Mouse (Mus musculus): ENCODE results near the gene Camta1.
A peak's percentile ranks its signal among the peaks of the same experiment; 100 is the strongest.

Gene Camta1

GRCm38 (mm10) chr4:151073108-151073744 is 788.5 kb downstream of the Camta1 start:
- DNase-seq (ENCODE audit: low read depth, low spot score): peak; percentile 81

- DNase-seq (ENCODE audit: low read depth, low spot score): no peak
These were observed 790.7 kb downstream of the Camta1 start for GRCm38 (mm10) chr4:151070962-151071361.

GRCm38 (mm10) chr4:151068751-151069150 is 792.9 kb downstream of the Camta1 start:
- peak; percentile 18 for DNase-seq (ENCODE audit: low read depth, low spot score)

GRCm38 (mm10) chr4:151059566-151059965 is 802.1 kb downstream of the Camta1 start:
- no peak for DNase-seq (ENCODE audit: low read depth, low spot score)

GRCm38 (mm10) chr4:151058634-151059033 is 803.0 kb downstream of the Camta1 start:
- DNase-seq (ENCODE audit: low read depth, low spot score): no peak

- peak; percentile 97 for DNase-seq (ENCODE audit: low read depth, low spot score)
These were observed 804.0 kb downstream of the Camta1 start, which contains the start of gene Vamp3 for GRCm38 (mm10) chr4:151057347-151058321. Vamp3 (minus strand) TSS chr4:151057963.

- peak; percentile 39 for DNase-seq (ENCODE audit: low read depth, low spot score)
These were observed 810.5 kb downstream of the Camta1 start for GRCm38 (mm10) chr4:151051162-151051561.

GRCm38 (mm10) chr4:151046524-151046923 is 815.2 kb downstream of the Camta1 start:
- DNase-seq (ENCODE audit: low read depth, low spot score): no peak

GRCm38 (mm10) chr4:151044944-151045570 is 816.6 kb downstream of the Camta1 start:
- peak; percentile 11 for DNase-seq (ENCODE audit: low read depth, low spot score)

- peak; percentile 92 for DNase-seq (ENCODE audit: low read depth, low spot score)
These were observed 817.4 kb downstream of the Camta1 start, which contains the start of gene Per3 for GRCm38 (mm10) chr4:151044037-151044943. Per3 (minus strand) TSS chr4:151044665.

- DNase-seq (ENCODE audit: low read depth, low spot score): peak; percentile 17
These were observed 818.4 kb downstream of the Camta1 start for GRCm38 (mm10) chr4:151043281-151043680.

GRCm38 (mm10) chr4:151041506-151041905 is 820.2 kb downstream of the Camta1 start:
- no peak for DNase-seq (ENCODE audit: low read depth, low spot score)

GRCm38 (mm10) chr4:151037800-151038199 is 823.9 kb downstream of the Camta1 start:
- no peak for DNase-seq (ENCODE audit: low read depth, low spot score)

- no peak for DNase-seq (ENCODE audit: low read depth, low spot score)
These were observed 825.2 kb downstream of the Camta1 start for GRCm38 (mm10) chr4:151036521-151036920.

- DNase-seq (ENCODE audit: low read depth, low spot score): peak; percentile 55
These were observed 834.7 kb downstream of the Camta1 start for GRCm38 (mm10) chr4:151027001-151027400.

- DNase-seq (ENCODE audit: low read depth, low spot score): no peak
These were observed 837.5 kb downstream of the Camta1 start for GRCm38 (mm10) chr4:151024152-151024551.

GRCm38 (mm10) chr4:151017356-151017755 is 844.3 kb downstream of the Camta1 start:
- peak; percentile 63 for DNase-seq (ENCODE audit: low read depth, low spot score)

- no peak for DNase-seq (ENCODE audit: low read depth, low spot score)
These were observed 845.7 kb downstream of the Camta1 start for GRCm38 (mm10) chr4:151015946-151016345.

- no peak for DNase-seq (ENCODE audit: low read depth, low spot score)
These were observed 851.4 kb downstream of the Camta1 start for GRCm38 (mm10) chr4:151010316-151010715.

GRCm38 (mm10) chr4:151006945-151007344 is 854.7 kb downstream of the Camta1 start:
- peak; percentile 71 for DNase-seq (ENCODE audit: low read depth, low spot score)

All from 3T3-L1 (cell line).